Mouse (Mus musculus): Measurements from ENCODE around the gene Vmn2r12. TPM values are rescaled to one million over a fixed set of nuclear protein-coding genes. Genes with fewer than 3 reads are reported as not detected.

The Vmn2r12 gene
- polyA plus RNA-seq (2012; ENCODE audit: low replicate concordance) = not detected in 2 replicates

DNA sequence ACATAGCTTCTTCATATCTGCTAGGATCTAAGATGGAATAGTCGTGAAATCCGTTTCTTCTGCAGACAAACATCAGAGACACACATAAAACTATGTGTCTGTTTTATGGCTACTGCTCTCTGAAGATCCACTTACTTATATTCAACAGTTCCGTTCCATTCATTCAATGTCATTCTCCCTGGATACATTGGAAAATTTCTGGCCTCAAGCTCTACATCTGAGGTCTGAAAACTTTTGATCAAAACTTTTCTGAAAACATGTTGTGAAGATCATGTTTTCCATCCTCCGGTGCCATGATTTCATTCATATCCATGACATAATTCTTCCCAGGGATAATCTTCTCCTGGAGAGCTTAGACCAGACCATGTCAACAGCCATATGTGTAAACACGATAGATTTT lies at the start of gene Vmn2r12:
Gene Vmn2r12 (minus strand): TSS at position 101 of the 400 bp plus-strand sequence.

GRCm38 (mm10) chr5:109059469-109059868 lies 38.3 kb downstream of the Vmn2r12 start, which contains the start of gene Vmn2r11:
Vmn2r11 (minus strand) TSS chr5:109059569.

Other genes starting within 250 kb of the Vmn2r12 start
- gene Vmn2r9, start 245.3 kb downstream of the Vmn2r12 start, polyA plus RNA-seq (2012; ENCODE audit: low replicate concordance) = not detected in 2 replicates
- not detected in 2 replicates for gene Vmn2r10, start 91.4 kb downstream of the Vmn2r12 start, polyA plus RNA-seq (2012; ENCODE audit: low replicate concordance)
- not detected in 2 replicates for gene Vmn2r11, start 38.4 kb downstream of the Vmn2r12 start, polyA plus RNA-seq (2012; ENCODE audit: low replicate concordance)
- not detected in 2 replicates for gene Vmn2r13, start 94.2 kb upstream of the Vmn2r12 start, polyA plus RNA-seq (2012; ENCODE audit: low replicate concordance)
- not detected in 2 replicates for gene Vmn2r14, start 126.8 kb upstream of the Vmn2r12 start, polyA plus RNA-seq (2012; ENCODE audit: low replicate concordance)
- gene Vmn2r15, start 199.7 kb upstream of the Vmn2r12 start, polyA plus RNA-seq (2012; ENCODE audit: low replicate concordance) = not detected in 2 replicates
- not detected in 2 replicates for gene Vmn2r16, start 232.2 kb upstream of the Vmn2r12 start, polyA plus RNA-seq (2012; ENCODE audit: low replicate concordance)

All from hematopoietic multipotent progenitor cell, adult 10-12 weeks (in vitro differentiated cells).